Mouse (Mus musculus): ENCODE measurements at regions not wholly inside any gene's neighbourhood (a gene's known extent, or its start where the extent isn't known, plus 50 kb on each side); places are given as distances from the start of the nearest gene placed in this dataset.
A peak's percentile ranks its signal among the peaks of the same experiment; 100 is the strongest.

DNA sequence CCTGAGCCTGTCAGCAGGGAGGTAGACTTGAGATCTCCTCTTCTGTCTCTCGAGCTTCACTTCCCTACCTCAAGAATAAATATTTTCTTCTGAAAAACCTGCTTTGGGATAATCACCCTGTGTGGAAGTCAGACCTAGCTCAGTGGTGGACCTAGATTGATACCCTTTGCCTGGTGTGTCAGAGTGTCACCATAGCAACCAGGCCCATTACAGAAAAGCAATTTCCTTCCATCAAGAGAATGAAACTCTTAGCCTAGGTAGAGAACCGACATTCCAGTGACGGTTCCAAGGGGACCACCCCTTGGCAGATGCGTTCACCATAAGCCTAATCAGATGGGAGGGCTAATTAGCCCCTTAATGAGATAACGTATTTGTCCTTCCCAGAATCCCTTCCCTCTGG lies 389.9 kb downstream of the Adam3 start:
- Histone ChIP-seq H3K4me1 (ENCODE audit: control insufficient read depth, insufficient read depth, low read length) (no peaks in the 10 kb centered on the region), H3K36me3 (ENCODE audit: control insufficient read depth, insufficient read depth, low read length) (no peaks in the 10 kb centered on the region), H3K4me3 (ENCODE audit: low read depth, low read length) (no peak overlapping the region), H3K4me2 (ENCODE audit: low read length) (no peak overlapping the region), H3K9me3 (replicated peaks; ENCODE audit: control insufficient read depth, low read length, poor library complexity, severe bottlenecking) (no peaks in the 10 kb centered on the region), H3K27ac (ENCODE audit: low read length) (no peak overlapping the region), H3K9ac (ENCODE audit: low read depth, low read length) (no peak overlapping the region), H3K27me3 (ENCODE audit: control insufficient read depth, insufficient read depth, low read depth, low read length) (no peaks in the 10 kb centered on the region)
- WGBS: 42% methylated on average over 5 of the region's 5 CpGs
- ATAC-seq: 0 out of 2 replicates have a peak, but pooled peaks have one; percentile 21

- WGBS: 75% methylated on average over 4 of the region's 4 CpGs
Observed at GRCm38 (mm10) chr8:24333705-24334104, 391.9 kb downstream of the Adam3 start.

DNA sequence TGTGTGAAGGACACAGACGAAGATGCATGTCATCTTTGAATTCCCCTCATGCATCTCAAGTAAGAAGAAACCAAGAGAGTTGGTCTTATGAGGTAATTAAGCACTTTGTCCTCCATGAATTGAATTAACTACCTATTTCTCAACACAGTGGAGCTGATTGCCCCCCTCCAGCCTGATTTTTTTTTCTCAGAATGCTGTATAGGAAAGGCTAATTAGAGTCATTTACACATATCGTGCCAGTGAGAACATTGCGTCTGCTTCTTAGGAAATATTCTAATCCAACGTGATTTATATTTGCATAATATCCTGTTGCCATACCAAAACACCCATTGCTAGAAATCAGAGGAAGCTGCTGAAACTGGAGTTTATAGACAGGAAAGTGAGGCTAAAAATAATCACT lies 414.8 kb downstream of the Adam3 start:
- Histone ChIP-seq H3K9ac (ENCODE audit: low read depth, low read length) (no peak overlapping the region), H3K4me2 (ENCODE audit: low read length) (no peak overlapping the region), H3K4me3 (ENCODE audit: low read depth, low read length) (no peak overlapping the region), H3K27me3 (ENCODE audit: control insufficient read depth, insufficient read depth, low read depth, low read length) (no peaks in the 10 kb centered on the region), H3K36me3 (ENCODE audit: control insufficient read depth, insufficient read depth, low read length) (no peaks in the 10 kb centered on the region), H3K27ac (ENCODE audit: low read length) (no peak overlapping the region), H3K9me3 (replicated peaks; ENCODE audit: control insufficient read depth, low read length, poor library complexity, severe bottlenecking) (0 out of 2 replicates have a peak, but pooled peaks cover 2% of the 10 kb centered on the region), H3K4me1 (ENCODE audit: control insufficient read depth, insufficient read depth, low read length) (no peaks in the 10 kb centered on the region)
- ATAC-seq: no peak
- whole genome bisulfite sequencing: 63% methylated on average over 4 of the region's 4 CpGs

More at GRCm38 (mm10) chr8:24333705-24334104, 391.9 kb downstream of the Adam3 start:
- Histone ChIP-seq H3K36me3 (ENCODE audit: control insufficient read depth, insufficient read depth, low read length) (no peaks in the 10 kb centered on the region), H3K4me2 (ENCODE audit: low read length) (no peak overlapping the region), H3K4me3 (ENCODE audit: low read depth, low read length) (no peak overlapping the region), H3K4me1 (ENCODE audit: control insufficient read depth, insufficient read depth, low read length) (no peaks in the 10 kb centered on the region), H3K9ac (ENCODE audit: low read depth, low read length) (no peak overlapping the region), H3K27ac (ENCODE audit: low read length) (no peak overlapping the region), H3K9me3 (replicated peaks; ENCODE audit: control insufficient read depth, low read length, poor library complexity, severe bottlenecking) (no peaks in the 10 kb centered on the region), H3K27me3 (ENCODE audit: control insufficient read depth, insufficient read depth, low read depth, low read length) (no peaks in the 10 kb centered on the region)
- ATAC-seq: no peak

DNA sequence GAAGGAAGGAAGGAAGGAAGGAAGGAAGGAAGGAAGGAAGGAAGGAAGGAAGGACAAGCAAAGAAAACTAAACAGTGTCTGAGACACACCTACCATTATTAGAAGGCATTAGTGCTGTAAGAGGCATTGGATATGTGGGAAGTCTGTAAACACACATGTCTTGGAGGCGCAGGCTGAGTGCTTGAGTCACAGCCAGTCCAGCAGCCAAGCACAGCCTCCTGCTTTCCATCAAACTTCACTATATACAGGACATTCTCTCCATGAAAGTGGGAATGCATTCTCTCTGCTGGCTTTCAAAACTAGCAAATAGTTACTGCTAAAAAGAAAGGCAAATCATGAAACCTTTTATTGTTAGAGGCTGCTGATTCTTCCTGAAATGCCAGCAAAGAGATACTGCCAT lies 431.1 kb downstream of the Adam3 start:
- Histone ChIP-seq H3K4me3 (ENCODE audit: low read depth, low read length) (no peak overlapping the region), H3K4me1 (ENCODE audit: control insufficient read depth, insufficient read depth, low read length) (no peaks in the 10 kb centered on the region), H3K27ac (ENCODE audit: low read length) (no peak overlapping the region), H3K9me3 (replicated peaks; ENCODE audit: control insufficient read depth, low read length, poor library complexity, severe bottlenecking) (0 out of 2 replicates have a peak, but pooled peaks cover 3% of the 10 kb centered on the region), H3K9ac (ENCODE audit: low read depth, low read length) (no peak overlapping the region), H3K36me3 (ENCODE audit: control insufficient read depth, insufficient read depth, low read length) (no peaks in the 10 kb centered on the region), H3K4me2 (ENCODE audit: low read length) (no peak overlapping the region), H3K27me3 (ENCODE audit: control insufficient read depth, insufficient read depth, low read depth, low read length) (no peaks in the 10 kb centered on the region)
- ATAC-seq: no peak
- WGBS: 87% methylated on average over 1 of the region's 1 CpGs

- H3K4me1 ChIP-seq (ENCODE audit: control insufficient read depth, insufficient read depth, low read length): no peaks in the 10 kb centered on the region
- H3K27me3 ChIP-seq (ENCODE audit: control insufficient read depth, insufficient read depth, low read depth, low read length): no peaks in the 10 kb centered on the region
- no peak overlapping the region for H3K9ac ChIP-seq (ENCODE audit: low read depth, low read length)
- no peak for ATAC-seq
- H3K4me2 ChIP-seq (ENCODE audit: low read length): no peak overlapping the region
- no peak overlapping the region for H3K27ac ChIP-seq (ENCODE audit: low read length)
- 0 out of 2 replicates have a peak, but pooled peaks cover 3% of the 10 kb centered on the region for H3K9me3 ChIP-seq (replicated peaks; ENCODE audit: control insufficient read depth, low read length, poor library complexity, severe bottlenecking)
- H3K36me3 ChIP-seq (ENCODE audit: control insufficient read depth, insufficient read depth, low read length): no peaks in the 10 kb centered on the region
- WGBS: 78% methylated on average over 6 of the region's 6 CpGs
- H3K4me3 ChIP-seq (ENCODE audit: low read depth, low read length): no peak overlapping the region
Observed at GRCm38 (mm10) chr8:24287861-24288260, 437.8 kb downstream of the Adam3 start.

DNA sequence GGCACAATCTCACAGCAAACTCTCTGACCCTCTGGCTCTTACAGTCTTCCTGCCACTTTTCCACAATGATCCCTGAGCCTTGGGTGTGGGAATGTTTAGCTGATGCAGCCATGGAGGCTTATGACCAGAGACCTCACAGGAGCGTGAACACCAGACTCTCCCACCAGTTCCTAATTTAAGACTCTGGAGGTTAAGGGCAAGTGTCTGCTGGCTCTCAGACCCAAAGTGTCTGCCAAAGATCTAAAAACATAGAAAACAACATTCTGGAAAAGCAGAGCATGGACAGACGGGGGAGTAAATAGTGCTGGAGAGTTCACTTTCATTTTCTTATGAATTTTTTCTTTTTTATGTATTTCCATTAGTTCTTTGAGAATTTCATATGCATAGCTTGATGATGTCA lies 440.7 kb downstream of the Adam3 start:
- Histone ChIP-seq H3K36me3 (ENCODE audit: control insufficient read depth, insufficient read depth, low read length) (no peaks in the 10 kb centered on the region), H3K4me3 (ENCODE audit: low read depth, low read length) (no peak overlapping the region), H3K4me1 (ENCODE audit: control insufficient read depth, insufficient read depth, low read length) (no peaks in the 10 kb centered on the region), H3K9ac (ENCODE audit: low read depth, low read length) (no peak overlapping the region), H3K27me3 (ENCODE audit: control insufficient read depth, insufficient read depth, low read depth, low read length) (no peaks in the 10 kb centered on the region), H3K9me3 (replicated peaks; ENCODE audit: control insufficient read depth, low read length, poor library complexity, severe bottlenecking) (no peaks in the 10 kb centered on the region), H3K27ac (ENCODE audit: low read length) (no peak overlapping the region), H3K4me2 (ENCODE audit: low read length) (no peak overlapping the region)
- 90% methylated on average over 2 of the region's 2 CpGs for WGBS
- ATAC-seq: no peak

- Histone ChIP-seq H3K9me3 (replicated peaks; ENCODE audit: control insufficient read depth, low read length, poor library complexity, severe bottlenecking) (no peaks in the 10 kb centered on the region), H3K4me1 (ENCODE audit: control insufficient read depth, insufficient read depth, low read length) (no peaks in the 10 kb centered on the region), H3K27me3 (ENCODE audit: control insufficient read depth, insufficient read depth, low read depth, low read length) (no peaks in the 10 kb centered on the region), H3K4me3 (ENCODE audit: low read depth, low read length) (no peak overlapping the region), H3K36me3 (ENCODE audit: control insufficient read depth, insufficient read depth, low read length) (no peaks in the 10 kb centered on the region), H3K4me2 (ENCODE audit: low read length) (no peak overlapping the region), H3K9ac (ENCODE audit: low read depth, low read length) (no peak overlapping the region), H3K27ac (ENCODE audit: low read length) (no peak overlapping the region)
- WGBS: 85% methylated on average over 3 of the region's 3 CpGs
- no peak for ATAC-seq
Observed at GRCm38 (mm10) chr8:24283901-24284405, 441.7 kb downstream of the Adam3 start.

- no peak overlapping the region for H3K4me2 ChIP-seq (ENCODE audit: low read length)
- 91% methylated on average over 4 of the region's 4 CpGs for WGBS
- no peak overlapping the region for H3K4me3 ChIP-seq (ENCODE audit: low read depth, low read length)
- no peak overlapping the region for H3K9ac ChIP-seq (ENCODE audit: low read depth, low read length)
- no peak for ATAC-seq
- H3K4me1 ChIP-seq (ENCODE audit: control insufficient read depth, insufficient read depth, low read length): no peaks in the 10 kb centered on the region
- H3K36me3 ChIP-seq (ENCODE audit: control insufficient read depth, insufficient read depth, low read length): no peaks in the 10 kb centered on the region
- no peaks in the 10 kb centered on the region for H3K9me3 ChIP-seq (replicated peaks; ENCODE audit: control insufficient read depth, low read length, poor library complexity, severe bottlenecking)
- no peak overlapping the region for H3K27ac ChIP-seq (ENCODE audit: low read length)
- H3K27me3 ChIP-seq (ENCODE audit: control insufficient read depth, insufficient read depth, low read depth, low read length): no peaks in the 10 kb centered on the region
Observed at GRCm38 (mm10) chr8:24280296-24280695, 445.4 kb downstream of the Adam3 start.

DNA sequence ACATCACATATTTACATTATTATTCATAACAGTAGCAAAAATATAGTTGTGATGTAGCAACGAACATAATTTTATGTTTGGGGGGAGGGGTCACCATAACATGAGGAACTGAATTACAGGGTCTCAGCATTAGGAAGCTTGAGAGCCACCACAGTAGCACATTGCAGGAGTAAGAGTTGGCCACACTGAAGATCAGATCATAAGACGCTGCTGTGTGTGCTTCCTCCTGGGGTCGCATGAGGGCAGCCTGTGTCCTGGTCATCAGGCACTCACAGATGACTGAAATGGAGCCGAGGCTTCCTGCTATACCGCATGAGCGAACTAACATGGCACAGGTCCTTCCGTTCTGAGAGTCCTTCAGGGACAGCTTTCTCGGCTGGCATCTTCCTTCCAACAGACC lies 447.3 kb downstream of the Adam3 start:
- no peak for ATAC-seq
- Histone ChIP-seq H3K9me3 (replicated peaks; ENCODE audit: control insufficient read depth, low read length, poor library complexity, severe bottlenecking) (no peaks in the 10 kb centered on the region), H3K9ac (ENCODE audit: low read depth, low read length) (no peak overlapping the region), H3K4me3 (ENCODE audit: low read depth, low read length) (no peak overlapping the region), H3K4me1 (ENCODE audit: control insufficient read depth, insufficient read depth, low read length) (no peaks in the 10 kb centered on the region), H3K27me3 (ENCODE audit: control insufficient read depth, insufficient read depth, low read depth, low read length) (no peaks in the 10 kb centered on the region), H3K27ac (ENCODE audit: low read length) (no peak overlapping the region), H3K4me2 (ENCODE audit: low read length) (no peak overlapping the region), H3K36me3 (ENCODE audit: control insufficient read depth, insufficient read depth, low read length) (no peaks in the 10 kb centered on the region)
- WGBS: 87% methylated on average over 8 of the region's 8 CpGs

Data from midbrain, embryonic 16.5 days (tissue).